Mouse (Mus musculus) induced T-regulatory cell, adult 2 months (primary cell): Measurements from ENCODE around the gene Copa.

Experiments used
- DNase-seq: peaks from one replicate; pipeline ENCODE4 v3.0.0-alpha.2; 2012; ENCODE audit warnings: low read depth

Gene Copa

GRCm38 (mm10) chr1:172143570-172143969 is 61.2 kb downstream of the Copa start:
- DNase-seq: peak; percentile 85

DNA sequence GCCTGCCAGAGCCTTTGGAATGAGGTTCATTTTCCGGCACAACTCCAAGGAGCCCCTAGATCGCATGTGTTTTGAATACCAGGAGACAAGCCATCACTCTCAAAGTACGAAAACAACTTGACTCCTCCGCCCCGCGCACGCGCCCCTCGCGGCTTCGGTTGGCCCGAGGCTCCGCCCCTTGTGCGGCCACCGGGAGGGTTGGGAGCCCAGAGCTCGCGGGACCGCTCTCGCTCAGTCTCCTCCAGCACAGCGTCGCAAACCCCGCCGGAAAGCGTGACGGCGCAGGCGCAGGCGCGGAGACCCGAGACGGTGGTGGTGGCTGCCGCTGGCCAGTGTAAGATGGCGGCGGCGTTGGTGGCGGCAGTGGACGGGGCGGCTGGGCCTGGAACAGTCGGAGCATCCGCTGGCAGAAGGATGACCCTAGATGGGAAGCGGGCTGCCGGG is 65.5 kb downstream of the Copa start, which contains the start of gene Dcaf8:
Dcaf8 (plus strand) TSS at position 250 of the 444 bp plus-strand sequence.
- DNase-seq: peak; percentile 98

- peak; percentile 77 for DNase-seq
These were observed 66.1 kb downstream of the Copa start for GRCm38 (mm10) chr1:172148279-172148954.

DNA sequence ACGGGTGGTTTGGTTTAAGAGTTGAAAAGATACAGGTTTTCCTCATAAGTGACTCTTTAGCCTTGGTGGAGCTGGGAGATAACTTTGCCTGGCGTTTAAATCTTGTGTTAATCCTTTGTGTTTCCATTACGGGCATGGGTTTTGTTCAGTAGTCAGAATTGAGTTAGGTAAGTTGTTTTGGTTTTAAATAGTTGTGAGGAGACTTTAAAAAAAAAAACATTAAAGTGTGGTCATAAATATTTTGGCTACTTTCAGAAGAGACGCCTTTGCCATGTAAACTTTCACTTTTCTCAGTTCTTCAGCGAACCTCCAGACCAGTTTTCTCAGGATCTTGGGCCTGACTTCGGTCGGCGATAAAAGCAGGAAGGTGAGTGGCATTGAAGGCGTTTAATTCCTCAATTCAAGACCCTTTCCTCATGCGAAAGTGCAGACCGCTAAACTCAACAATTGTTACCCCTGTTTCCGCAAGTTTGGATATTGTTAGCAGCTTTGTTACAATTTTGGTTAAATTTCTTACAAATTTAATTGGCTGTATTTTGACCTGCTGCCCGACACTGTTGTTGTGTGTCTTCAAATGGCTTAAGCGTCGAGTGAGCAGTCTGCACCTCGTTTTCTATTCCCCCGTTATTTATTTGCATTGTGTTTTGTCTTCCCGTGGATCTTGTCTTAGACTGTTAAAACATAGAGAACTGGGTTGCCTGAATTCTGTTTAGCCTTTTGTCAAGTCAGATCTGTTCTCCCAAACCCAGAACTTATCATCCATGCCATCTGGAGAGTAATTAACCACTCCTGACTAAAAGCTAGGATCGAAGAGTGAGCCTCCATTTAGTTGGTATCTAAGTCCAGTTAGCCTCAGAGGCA is 66.9 kb downstream of the Copa start:
- DNase-seq: no peak

- no peak for DNase-seq
These were observed 72.2 kb downstream of the Copa start for GRCm38 (mm10) chr1:172154536-172154935.

- no peak for DNase-seq
These were observed 73.2 kb downstream of the Copa start for GRCm38 (mm10) chr1:172155518-172155917.

- no peak for DNase-seq
These were observed 77.6 kb downstream of the Copa start for GRCm38 (mm10) chr1:172159970-172160369.

GRCm38 (mm10) chr1:172160508-172160907 is 78.2 kb downstream of the Copa start:
- no peak for DNase-seq

DNA sequence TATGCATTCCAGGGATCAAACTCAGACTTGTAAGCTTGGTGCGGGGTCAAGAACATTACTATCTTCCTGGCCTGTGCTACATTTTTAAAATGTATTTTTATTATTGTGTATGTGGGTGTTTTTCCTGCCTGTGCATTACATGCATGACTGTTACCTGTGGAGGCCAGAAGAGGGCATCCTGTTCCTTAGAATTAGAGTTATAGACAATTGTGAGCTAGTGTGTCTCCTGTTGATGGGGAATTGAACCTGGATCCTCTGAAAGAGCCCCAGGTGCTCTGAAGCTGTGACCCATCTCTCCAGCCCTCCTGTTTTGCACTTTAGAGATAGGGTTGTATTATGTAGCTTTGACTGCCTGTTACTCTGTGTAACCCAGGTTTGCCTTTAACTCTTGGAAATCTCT is 79.7 kb downstream of the Copa start:
- peak; percentile 64 for DNase-seq

- no peak for DNase-seq
These were observed 80.6 kb downstream of the Copa start for GRCm38 (mm10) chr1:172162959-172163358.

- DNase-seq: no peak
These were observed 85.6 kb downstream of the Copa start for GRCm38 (mm10) chr1:172167911-172168310.

DNA sequence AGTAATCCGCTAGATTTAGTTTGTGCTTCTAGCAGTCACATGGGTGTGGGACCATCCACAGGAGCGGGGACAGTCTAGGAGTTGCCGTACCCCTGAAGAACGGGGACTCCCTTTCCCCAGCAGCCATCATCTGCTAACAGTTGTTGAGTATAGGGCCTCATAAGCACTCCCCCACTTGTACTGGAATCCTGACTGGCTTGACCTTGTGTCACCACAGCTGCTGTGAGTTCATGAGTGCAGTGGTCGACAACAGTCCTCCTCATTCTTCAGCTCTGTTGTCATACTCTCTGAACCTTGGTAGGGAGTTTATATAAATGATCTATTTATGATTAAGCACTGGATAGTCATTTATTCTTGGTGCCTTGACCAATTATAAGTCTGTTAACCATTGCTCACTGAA is 87.5 kb downstream of the Copa start:
- no peak for DNase-seq
